Mouse (Mus musculus): Measurements from ENCODE around the gene Bglap.

GRCm38 (mm10) chr3:88365705-88366361, 18.4 kb downstream of the Bglap start:
- TF ChIP-seq POLR2A (IDR thresholded peaks at IDR 0.05; ENCODE audit: low read depth, low read length): no peak
- no peak for TF ChIP-seq CTCF (IDR thresholded peaks at IDR 0.05; ENCODE audit: borderline replicate concordance, insufficient read depth, low read length)

Data from embryonic fibroblast, embryonic 13.5 days (primary cell).